Mouse (Mus musculus) thymus, adult 2 months (tissue): Measurements from ENCODE around the gene Dao.

Experiments
- CTCF ChIP-seq: fragments of 200-500 bp; IDR thresholded peaks from 2 replicates; pipeline ENCODE4 v1.5.1; 2012; ENCODE audit warnings: mild to moderate bottlenecking, control low read depth, low read length, moderate library complexity, borderline replicate concordance; ENCODE audit not compliant: control insufficient read depth, poor library complexity, insufficient read depth; ENCODE audit errors: extremely low read depth
- POLR2A ChIP-seq: fragments of 200-500 bp; IDR thresholded peaks from 2 replicates; pipeline ENCODE4 v1.6.1; 2012; ENCODE audit warnings: mild to moderate bottlenecking, low read length, control low read depth, moderate library complexity; ENCODE audit not compliant: control insufficient read depth, poor library complexity, insufficient read depth; ENCODE audit errors: extremely low read depth

- no peak for TF ChIP-seq CTCF
- no peak for TF ChIP-seq POLR2A
Observed at GRCm38 (mm10) chr5:114007753-114008453, 4.4 kb downstream of the Dao start.
